Mouse (Mus musculus) layer of hippocampus, postnatal 25 days (tissue): Measurements from ENCODE around the gene Itpa. TPM values are rescaled to one million over a fixed set of nuclear protein-coding genes. Genes with fewer than 3 reads are reported as not detected.

Experiments
- DNase-seq, 2 experiments: peaks; one replicate each; pipeline ENCODE4 v3.0.0; 2022; ENCODE audit warnings: mixed read lengths in 2 of 2, low spot score in 1 of 2; ENCODE audit errors: extremely low spot score in 1 of 2
- total RNA-seq, 2 experiments: library from RNA; stranded (reverse); gene quantifications; 2 replicates each; pipeline ENCODE4 v1.2.3; 2021

The Itpa gene
- total RNA-seq, 2 experiments from 2014 or later = 34.8 to 41.4 TPM

GRCm38 (mm10) chr2:130655660-130656339 lies 11.6 kb upstream of the Itpa start:
- no peak for DNase-seq

- DNase-seq = no peak
Observed at GRCm38 (mm10) chr2:130656536-130656935, 10.9 kb upstream of the Itpa start.

DNA sequence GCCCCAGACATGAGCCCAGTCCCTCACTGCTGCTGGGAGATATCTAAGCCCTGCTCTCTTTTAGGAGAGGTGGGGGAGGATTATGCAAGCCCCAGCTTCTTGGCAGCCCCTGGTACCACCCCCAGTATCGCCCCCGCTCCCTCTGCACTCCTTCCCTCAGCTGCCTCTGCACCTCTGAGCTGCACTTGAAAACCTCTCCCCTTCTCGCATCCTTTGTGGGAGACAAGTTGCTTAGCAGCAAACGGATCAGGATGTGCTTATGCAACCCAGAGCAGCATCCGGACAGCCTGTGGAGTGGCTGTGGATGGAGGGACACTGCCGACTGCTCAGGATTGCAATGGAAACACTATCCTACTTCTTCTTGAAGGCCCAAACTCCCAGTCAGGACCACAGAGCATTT lies 9.9 kb upstream of the Itpa start:
- DNase-seq = peak; percentile 51 to 63

DNA sequence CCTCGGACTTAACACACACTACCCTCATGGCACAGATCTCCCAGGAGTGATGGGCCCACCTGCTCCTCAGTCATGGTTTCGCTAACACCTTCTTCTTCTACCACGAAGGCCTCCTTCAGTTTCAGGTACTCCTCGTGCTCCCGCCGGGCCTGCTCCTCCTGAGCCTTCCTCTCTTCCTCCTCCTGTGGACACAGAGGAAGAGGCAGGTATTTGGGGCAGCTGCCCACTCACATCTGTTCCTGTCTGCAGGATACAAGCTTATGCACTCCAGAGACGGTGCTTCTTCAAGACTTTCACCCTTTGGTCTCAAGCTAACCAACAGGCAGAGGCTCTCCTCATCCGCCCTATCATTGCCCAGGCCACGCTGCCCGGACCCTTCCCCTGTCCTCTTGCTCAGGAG lies 8.9 kb upstream of the Itpa start:
- no peak for DNase-seq

DNA sequence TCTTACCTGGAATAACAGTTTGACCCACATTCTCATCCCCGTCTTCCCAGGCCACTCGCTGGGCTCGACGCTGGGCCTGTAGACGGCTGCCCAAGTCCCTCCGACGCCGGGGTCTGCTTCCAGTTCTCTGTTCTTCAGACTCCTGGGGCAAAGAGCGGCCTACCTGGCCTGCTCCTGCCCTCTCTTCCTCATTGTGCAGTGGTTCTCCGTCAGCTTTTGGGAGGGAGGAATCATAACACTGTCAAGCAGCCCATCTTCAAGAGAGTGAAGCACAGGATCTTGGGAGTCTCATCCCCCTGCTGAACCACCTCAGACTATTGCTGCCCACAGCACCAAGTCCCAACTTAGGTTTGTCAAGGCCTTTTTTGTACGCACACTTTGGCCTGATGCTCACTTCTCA lies 4.1 kb upstream of the Itpa start:
- no peak for DNase-seq

DNA sequence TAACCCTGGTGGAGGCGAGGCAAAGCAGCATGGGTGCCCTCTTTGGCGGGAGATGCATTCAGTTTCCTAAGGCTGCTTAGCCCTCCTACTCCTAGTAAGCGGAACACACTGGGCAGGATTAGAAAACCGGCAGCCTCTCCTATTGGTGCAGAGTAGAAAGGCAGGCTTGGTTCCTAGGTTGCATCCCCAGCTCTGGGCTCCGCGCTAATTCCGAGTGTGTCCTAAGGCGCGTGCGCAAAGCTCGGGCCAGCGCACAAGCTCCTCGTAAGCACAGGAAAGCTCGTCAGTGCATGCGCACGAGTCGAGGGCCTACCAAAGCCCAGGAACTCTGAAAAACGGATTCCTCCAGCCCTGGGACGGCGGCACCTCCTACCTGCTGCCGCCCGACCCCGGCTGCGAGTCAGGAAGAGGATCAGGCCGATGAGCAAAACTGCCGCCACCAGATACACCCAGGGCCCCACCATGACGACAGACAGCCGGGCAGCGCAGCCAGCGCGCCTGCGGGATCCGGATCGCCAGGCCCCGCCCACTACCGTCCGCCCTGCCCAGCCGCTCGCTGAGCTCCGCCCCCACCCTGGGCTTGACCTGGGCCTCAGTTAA lies 3.2 kb upstream of the Itpa start, which contains the start of gene Ddrgk1:
TSS of gene Ddrgk1 (minus strand) at position 558 of the 600 bp plus-strand sequence.
- peak; percentile 80 to 92 for DNase-seq

DNA sequence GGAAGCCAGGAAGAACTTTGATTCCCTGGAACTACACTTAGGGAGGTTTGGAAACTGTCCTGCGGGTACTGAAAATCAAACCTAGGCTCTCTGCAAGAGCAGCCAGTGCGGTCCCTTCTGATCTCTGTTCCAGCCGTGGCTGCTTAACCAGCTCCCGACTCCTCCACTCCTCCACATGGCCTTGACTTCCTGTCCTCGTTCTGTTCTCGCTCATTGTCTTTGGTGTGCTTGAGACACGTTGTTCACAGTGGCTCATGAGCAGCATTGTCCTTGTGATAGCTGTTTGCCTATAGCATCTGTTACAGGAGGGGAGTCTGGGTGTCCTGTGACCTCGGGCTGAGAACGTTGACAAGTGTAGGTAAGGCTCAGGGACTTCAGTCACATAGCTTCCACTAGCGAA lies 9.8 kb downstream of the Itpa start:
- no peak for DNase-seq

GRCm38 (mm10) chr2:130679154-130679553 lies 11.7 kb downstream of the Itpa start:
- no peak for DNase-seq

- DNase-seq = no peak
Observed at GRCm38 (mm10) chr2:130679899-130680298, 12.5 kb downstream of the Itpa start.

- no peak for DNase-seq
Observed at GRCm38 (mm10) chr2:130681531-130681930, 14.1 kb downstream of the Itpa start.

DNA sequence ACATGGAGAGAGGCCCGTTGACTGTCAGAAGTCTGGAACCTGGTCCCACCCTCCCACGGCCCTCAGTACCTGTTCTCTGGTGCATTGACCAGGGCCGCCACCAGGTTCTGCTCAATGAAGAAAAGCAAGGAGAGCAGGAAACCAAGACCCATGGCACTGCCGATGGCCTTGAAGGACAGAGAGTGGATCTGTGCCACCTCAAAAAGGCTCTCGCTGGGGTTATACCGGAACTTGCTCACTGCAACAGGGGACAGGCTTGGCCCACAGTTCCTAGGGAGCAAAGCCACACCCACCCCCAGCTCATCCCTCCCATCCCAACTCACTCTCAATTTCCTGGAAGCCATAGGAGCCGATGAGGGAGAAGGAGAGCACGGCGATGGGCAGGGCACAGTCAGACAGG lies 18.0 kb downstream of the Itpa start:
- no peak for DNase-seq

DNA sequence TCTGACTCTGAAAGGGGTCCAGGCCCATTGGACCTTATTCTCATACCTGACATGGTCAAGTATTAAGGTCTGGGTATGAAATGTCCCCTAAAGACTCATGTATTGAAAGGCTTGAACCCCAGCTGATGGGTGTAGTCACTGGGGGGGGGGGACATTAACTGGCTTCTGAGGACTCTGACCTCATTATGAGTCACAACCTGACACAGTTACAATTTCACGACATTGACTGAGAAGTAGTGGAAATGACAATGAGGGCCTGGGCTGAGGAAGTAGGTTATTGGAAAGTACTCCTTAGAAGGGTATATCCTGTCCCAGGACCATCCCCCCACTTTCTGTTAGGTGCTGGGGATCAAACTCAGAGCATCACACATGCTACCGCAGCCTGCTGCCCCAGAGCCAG lies 21.6 kb downstream of the Itpa start:
- no peak for DNase-seq

- DNase-seq = no peak
Observed at GRCm38 (mm10) chr2:130693563-130693962, 26.2 kb downstream of the Itpa start.

GRCm38 (mm10) chr2:130696700-130697152 lies 29.3 kb downstream of the Itpa start:
- no peak for DNase-seq

DNA sequence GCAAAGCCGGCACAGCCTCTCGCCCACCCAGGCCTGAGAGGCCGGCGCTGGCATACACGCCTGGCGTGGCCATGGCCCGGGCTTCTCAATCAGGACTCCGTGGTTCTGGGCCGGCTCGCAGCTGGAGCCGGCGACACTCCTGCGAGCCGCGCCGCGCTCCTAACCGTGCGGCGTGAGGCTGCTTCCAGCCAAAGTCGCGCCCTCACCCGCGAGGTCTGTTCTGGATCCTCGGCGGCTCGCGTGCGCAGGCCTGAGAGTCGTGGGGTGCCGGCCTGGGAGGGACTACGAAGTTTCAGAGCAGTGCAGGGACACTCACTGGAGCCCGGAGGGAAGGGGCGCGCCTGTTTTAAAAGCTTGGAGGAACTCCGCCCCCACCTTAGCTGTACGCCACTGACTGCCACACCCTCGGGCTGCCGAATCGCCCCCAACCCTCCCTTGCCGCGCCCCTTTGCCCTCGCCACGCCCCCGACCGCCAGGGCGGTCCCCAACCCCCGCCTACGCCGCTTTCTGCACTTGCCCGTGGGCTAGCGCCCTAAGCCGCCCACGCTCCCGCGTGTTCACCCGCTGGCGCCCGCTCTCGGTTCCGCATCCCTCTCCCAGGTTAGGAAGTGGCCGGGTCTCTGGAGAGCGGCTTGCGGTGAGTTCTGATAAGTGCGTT lies 29.9 kb downstream of the Itpa start, which contains the start of gene Slc4a11:
TSS of gene Slc4a11 (minus strand) at position 367 of the 658 bp plus-strand sequence.
- DNase-seq = no peak

GRCm38 (mm10) chr2:130697821-130698266 lies 30.4 kb downstream of the Itpa start:
- no peak for DNase-seq

- no peak for DNase-seq
Observed at GRCm38 (mm10) chr2:130704040-130705001, 36.9 kb downstream of the Itpa start.

- DNase-seq = no peak
Observed at GRCm38 (mm10) chr2:130705178-130705577, 37.8 kb downstream of the Itpa start.

GRCm38 (mm10) chr2:130706602-130707001 lies 39.2 kb downstream of the Itpa start:
- DNase-seq = no peak

DNA sequence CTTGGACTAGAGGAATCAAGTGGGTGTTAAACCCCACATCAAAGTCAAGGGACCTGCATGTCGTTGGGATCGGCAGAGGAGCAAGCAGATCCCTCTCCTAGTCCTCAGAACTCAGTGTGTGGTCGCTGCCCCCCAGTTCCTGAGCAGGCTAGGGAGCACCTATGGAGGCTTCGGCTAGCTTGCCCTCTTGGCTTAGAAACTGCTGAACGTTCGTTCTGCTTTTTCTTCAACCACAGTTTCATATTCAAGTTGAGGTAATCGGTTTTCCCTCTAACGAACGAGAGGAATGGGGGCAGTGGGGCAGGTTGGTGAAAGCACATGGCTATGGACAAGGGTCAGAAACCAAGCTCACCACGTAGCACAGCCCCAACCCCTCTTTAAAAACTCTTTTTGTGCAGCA lies 39.6 kb downstream of the Itpa start:
- DNase-seq = no peak
